Mouse (Mus musculus): ENCODE data around the gene Large1.
"Not testable (repeated sequence)": the region's sequence is repeated elsewhere in the genome, so short reads cannot be mapped to it uniquely, and the experiment has no call there.

GRCm38 (mm10) chr8:73100607-73101006 lies 252.7 kb downstream of the Large1 start:
- TF ChIP-seq EP300 (IDR thresholded peaks at IDR 0.05; ENCODE audit: low read depth in 1 of 2, low read length in 2 of 2); BHLHE40 (IDR thresholded peaks at IDR 0.05; ENCODE audit: borderline replicate concordance, low read depth, low read length): not testable (repeated sequence)

Data from MEL (cell line).